Mouse (Mus musculus) lung, postnatal 0 days (tissue): ENCODE data around the gene Aggf1.

Source experiments
- CTCF ChIP-seq: IDR thresholded peaks from 2 replicates; pipeline ENCODE4 v1.5.1; 2016; ENCODE audit warnings: antibody characterized with exemption, mild to moderate bottlenecking
- EP300 ChIP-seq: IDR thresholded peaks from 2 replicates; pipeline ENCODE4 v1.6.1; 2016; ENCODE audit warnings: antibody characterized with exemption, mild to moderate bottlenecking, control low read depth

- TF ChIP-seq CTCF (peak; percentile 67), EP300 (no peak)
Measured at GRCm38 (mm10) chr13:95323950-95324625, 51.1 kb downstream of the Aggf1 start.
